Mouse (Mus musculus) MEL (cell line): Measurements from ENCODE around the gene Rfx4.

Source experiments
- CTCF ChIP-seq, 3 experiments: IDR thresholded peaks in 2 of 3; conservative IDR thresholded peaks in 1 of 3; 2 replicates each; pipeline ENCODE4 v1.5.1; 2011 to 2012; ENCODE audit warnings: low read length in 3 of 3, low read depth in 2 of 3, mild to moderate bottlenecking in 2 of 3, improper control_type of control experiment in 1 of 3, inconsistent platforms in 1 of 3, mixed read lengths in 1 of 3, moderate library complexity in 1 of 3; ENCODE audit not compliant: control insufficient read depth in 1 of 3, insufficient read depth in 1 of 3, poor library complexity in 1 of 3, severe bottlenecking in 1 of 3
- USF2 ChIP-seq, 2 experiments: IDR thresholded peaks; 2 replicates each; pipeline ENCODE4 v1.6.1; 2011 to 2012; ENCODE audit warnings: improper control_type of control experiment in 2 of 2, low read length in 2 of 2, borderline replicate concordance in 1 of 2, inconsistent platforms in 1 of 2, low read depth in 1 of 2, mild to moderate bottlenecking in 1 of 2; ENCODE audit not compliant: insufficient read depth in 1 of 2

GRCm38 (mm10) chr10:84908006-84908405, 152.1 kb downstream of the Rfx4 start:
- TF ChIP-seq USF2 (IDR thresholded peaks at IDR 0.05; ENCODE audit: borderline replicate concordance in 1 of 2, insufficient read depth in 1 of 2, low read depth in 1 of 2, low read length in 2 of 2) (no peak), CTCF (IDR thresholded peaks at IDR 0.05 in 2 of 3, conservative IDR thresholded peaks at IDR 0.05 in 1 of 3; ENCODE audit: control insufficient read depth in 1 of 3, insufficient read depth in 1 of 3, low read depth in 2 of 3, low read length in 3 of 3, poor library complexity in 1 of 3, severe bottlenecking in 1 of 3) (no peak)
